Mouse (Mus musculus): ENCODE measurements at regions not wholly inside any gene's neighbourhood (a gene's known extent, or its start where the extent isn't known, plus 50 kb on each side); places are given as distances from the start of the nearest gene placed in this dataset.

DNA sequence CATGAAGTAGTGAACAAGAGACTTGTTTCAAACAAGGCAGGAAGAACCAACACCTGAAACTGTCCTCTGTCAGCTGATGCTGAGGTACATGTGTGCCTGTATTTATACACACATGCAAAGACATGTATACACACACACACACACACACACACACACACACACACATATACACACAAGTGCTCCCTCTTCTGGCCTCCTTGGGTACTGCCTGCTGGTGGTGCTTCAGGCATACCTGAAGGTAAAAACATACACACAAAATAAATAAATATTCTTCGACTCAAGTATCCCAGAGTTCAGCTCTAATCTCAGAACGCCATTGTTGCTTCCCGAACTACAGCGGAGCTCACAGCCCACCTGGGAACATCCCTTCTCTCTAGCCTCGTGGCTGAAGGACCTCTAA lies 69.2 kb upstream of the Ky start:
- TF ChIP-seq CTCF (IDR thresholded peaks at IDR 0.05; ENCODE audit: low read depth) (peak; percentile 60), EP300 (optimal IDR thresholded peaks at IDR 0.05) (no peak)

Measured in stomach, postnatal 0 days (tissue).